Mouse (Mus musculus) forebrain, embryonic 15.5 days (tissue): ENCODE measurements around the gene Carmil2. TPM values are rescaled to one million over a fixed set of nuclear protein-coding genes. Genes with fewer than 3 reads are reported as not detected.

Experiments used
- polyA plus RNA-seq: library from polyadenylated mRNA; unstranded; fragments of >200 nt; fragmentation: Nextera tagmentation; extraction: Ambion mirVana; gene quantifications from 2 replicates; pipeline ENCODE4 v1.2.1, GENCODE M21; 2015

The Carmil2 gene
- polyA plus RNA-seq, 1 experiment from 2014 or later: 12.3 TPM

Other genes with a start within 250 kb of the Carmil2 start
- 35.1 and 54.8 TPM in 2 replicates for gene Tppp3, start 214.7 kb upstream of the Carmil2 start, polyA plus RNA-seq
- 28.8 and 31.3 TPM in 2 replicates for gene Zdhhc1, start 189.4 kb upstream of the Carmil2 start, polyA plus RNA-seq
- gene Hsd11b2, start 167.5 kb upstream of the Carmil2 start, polyA plus RNA-seq: 1.4 and 1.7 TPM in 2 replicates
- 184 and 193 TPM in 2 replicates for gene Atp6v0d1, start 120.2 kb upstream of the Carmil2 start, polyA plus RNA-seq
- 26.5 and 29.0 TPM in 2 replicates for gene Ripor1, start 81.0 kb upstream of the Carmil2 start, polyA plus RNA-seq
- gene Ctcf, start 49.7 kb upstream of the Carmil2 start, polyA plus RNA-seq: 150 and 152 TPM in 2 replicates
- 0.47 and 0.69 TPM in 2 replicates for gene Agrp, start 48.9 kb upstream of the Carmil2 start, polyA plus RNA-seq
- gene Acd, start 14.8 kb downstream of the Carmil2 start, polyA plus RNA-seq: 105 and 107 TPM in 2 replicates
- 47.1 and 52.0 TPM in 2 replicates for gene Pard6a, start 14.9 kb downstream of the Carmil2 start, polyA plus RNA-seq
- gene 4933405L10Rik, start 21.4 kb downstream of the Carmil2 start, polyA plus RNA-seq: 0.15 TPM in 1 of 2 replicates, not detected in the other
- 17.3 and 19.3 TPM in 2 replicates for gene Enkd1, start 21.9 kb downstream of the Carmil2 start, polyA plus RNA-seq
- gene Gfod2, start 72.4 kb downstream of the Carmil2 start, polyA plus RNA-seq: 84.5 and 88.0 TPM in 2 replicates
- gene Ranbp10, start 141.1 kb downstream of the Carmil2 start, polyA plus RNA-seq: 11.8 and 13.9 TPM in 2 replicates
- gene Tsnaxip1, start 141.5 kb downstream of the Carmil2 start, polyA plus RNA-seq: 0.61 and 0.84 TPM in 2 replicates
- 65.0 and 66.4 TPM in 2 replicates for gene Cenpt, start 167.0 kb downstream of the Carmil2 start, polyA plus RNA-seq
- gene Thap11, start 168.9 kb downstream of the Carmil2 start, polyA plus RNA-seq: 70.5 and 73.6 TPM in 2 replicates
- gene Nutf2, start 174.3 kb downstream of the Carmil2 start, polyA plus RNA-seq: 189 and 218 TPM in 2 replicates
- 55.6 and 59.1 TPM in 2 replicates for gene Edc4, start 194.6 kb downstream of the Carmil2 start, polyA plus RNA-seq
- not detected in 2 replicates for gene Nrn1l, start 207.3 kb downstream of the Carmil2 start, polyA plus RNA-seq
- 11.3 and 12.0 TPM in 2 replicates for gene Pskh1, start 214.2 kb downstream of the Carmil2 start, polyA plus RNA-seq
- 2.0 and 2.2 TPM in 2 replicates for gene Ctrl, start 247.6 kb downstream of the Carmil2 start, polyA plus RNA-seq